Mouse (Mus musculus) megakaryocyte, embryonic 14.5 days (primary cell): ENCODE results near the gene Gm10645. TPM values are rescaled to one million over a fixed set of nuclear protein-coding genes. Genes with fewer than 3 reads are reported as not detected.

ENCODE experiments used
- H3K27me3 ChIP-seq: replicated peaks from 2 replicates; pipeline ENCODE3; 2012; ENCODE audit warnings: inconsistent platforms
- H3K36me3 ChIP-seq: replicated peaks from 2 replicates; pipeline ENCODE3; 2012; ENCODE audit warnings: low read length, inconsistent platforms, mixed read lengths
- H3K4me1 ChIP-seq: 2 replicates; pipeline ENCODE4 v1.6.1; 2012; ENCODE audit warnings: inconsistent platforms
- H3K4me3 ChIP-seq: replicated peaks from 2 replicates; pipeline ENCODE3; 2012; ENCODE audit warnings: moderate library complexity, mild to moderate bottlenecking, inconsistent platforms
- H3K9me3 ChIP-seq: 2 replicates; pipeline ENCODE4 v1.6.1; 2012; ENCODE audit warnings: inconsistent platforms
- FLI1 ChIP-seq: IDR thresholded peaks from 2 replicates; pipeline ENCODE4 v1.6.1; 2012; ENCODE audit warnings: low read length, inconsistent platforms, mixed read lengths
- GATA1 ChIP-seq: IDR thresholded peaks from 3 replicates; pipeline ENCODE4 v1.6.1; 2012; ENCODE audit warnings: mixed read lengths, low read length, inconsistent platforms, borderline replicate concordance
- polyA plus RNA-seq: library from polyadenylated mRNA; stranded (reverse); fragments of >175 nt; gene quantifications from 2 replicates; pipeline ENCODE4 v1.2.3, GENCODE M21; 2012; ENCODE audit warnings: low replicate concordance; ENCODE audit not compliant: insufficient read depth

The Gm10645 gene
- not detected in 2 replicates for polyA plus RNA-seq

DNA sequence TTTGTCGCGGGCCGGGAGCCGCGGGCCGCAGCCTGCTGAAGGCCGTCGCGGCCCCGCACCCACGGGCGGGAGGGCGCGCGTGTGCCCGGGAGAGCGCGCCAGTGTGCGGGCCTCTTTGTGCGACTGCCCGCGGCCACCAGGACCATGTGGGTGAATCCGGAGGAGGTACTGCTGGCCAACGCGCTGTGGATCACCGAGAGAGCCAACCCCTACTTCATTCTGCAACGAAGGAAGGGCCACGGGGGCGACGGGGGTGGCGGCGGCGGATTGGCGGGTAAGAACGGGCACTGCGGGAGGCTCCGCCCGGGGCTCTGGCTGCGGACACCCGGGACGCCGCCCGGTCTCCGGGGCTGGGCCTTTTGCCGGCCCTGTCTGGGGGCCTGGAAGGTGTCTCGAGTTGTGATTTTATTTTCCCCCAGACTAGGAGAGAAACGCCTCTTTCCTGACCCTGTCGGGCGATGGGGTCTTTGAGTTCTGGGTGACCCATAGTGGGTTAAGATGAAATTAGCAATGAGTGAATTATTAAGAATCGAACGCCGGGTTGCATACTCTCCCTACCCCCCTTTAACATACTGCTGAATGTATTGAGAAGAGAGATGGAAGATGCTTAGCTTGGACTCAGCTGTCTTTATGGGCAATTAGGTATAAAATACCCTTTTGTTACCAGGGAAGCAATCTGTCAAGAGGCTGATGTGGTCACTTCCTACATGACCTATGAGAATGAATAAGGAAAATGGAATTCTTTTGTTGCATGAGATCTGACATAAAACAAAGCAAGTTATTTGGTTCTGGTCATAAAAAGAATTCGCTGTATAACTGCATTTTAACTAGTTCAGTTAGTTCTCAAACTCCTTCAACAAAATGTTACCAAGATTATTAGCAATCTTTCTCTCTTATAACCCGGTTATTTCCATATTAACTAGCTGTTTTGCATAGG, at the start of gene Gm10645:
Gene Gm10645, minus strand, starts transcription at position 240 of the 937 bp plus-strand sequence.
- Histone ChIP-seq H3K27me3 (peaks cover 56% of the 10 kb centered on the region), H3K36me3 (no peaks in the 10 kb centered on the region), H3K4me3 (peak within 1 kb of the TSS; percentile 91), H3K9me3 (no peaks in the 10 kb centered on the region), H3K4me1 (peaks cover 15% of the 10 kb centered on the region)
- TF ChIP-seq FLI1: no peak
- TF ChIP-seq GATA1: no peak

GRCm38 (mm10) chr8:83215065-83215464, 49.1 kb upstream of the Gm10645 start:
- no peaks in the 10 kb centered on the region for H3K36me3 ChIP-seq
- no peak for TF ChIP-seq FLI1
- no peak for TF ChIP-seq GATA1
- H3K27me3 ChIP-seq: peaks cover 10% of the 10 kb centered on the region
- H3K4me3 ChIP-seq: no peak overlapping the region
- no peaks in the 10 kb centered on the region for H3K9me3 ChIP-seq
- peaks cover 3% of the 10 kb centered on the region; the same call in 1 of the 2 replicates for H3K4me1 ChIP-seq

- no peak for TF ChIP-seq GATA1
- Histone ChIP-seq H3K9me3 (no peaks in the 10 kb centered on the region), H3K27me3 (peaks cover 3% of the 10 kb centered on the region), H3K4me1 (peaks cover 3% of the 10 kb centered on the region; the same call in 1 of the 2 replicates), H3K36me3 (no peaks in the 10 kb centered on the region), H3K4me3 (no peak overlapping the region)
These were observed 44.7 kb upstream of the Gm10645 start for GRCm38 (mm10) chr8:83210676-83211075.

DNA sequence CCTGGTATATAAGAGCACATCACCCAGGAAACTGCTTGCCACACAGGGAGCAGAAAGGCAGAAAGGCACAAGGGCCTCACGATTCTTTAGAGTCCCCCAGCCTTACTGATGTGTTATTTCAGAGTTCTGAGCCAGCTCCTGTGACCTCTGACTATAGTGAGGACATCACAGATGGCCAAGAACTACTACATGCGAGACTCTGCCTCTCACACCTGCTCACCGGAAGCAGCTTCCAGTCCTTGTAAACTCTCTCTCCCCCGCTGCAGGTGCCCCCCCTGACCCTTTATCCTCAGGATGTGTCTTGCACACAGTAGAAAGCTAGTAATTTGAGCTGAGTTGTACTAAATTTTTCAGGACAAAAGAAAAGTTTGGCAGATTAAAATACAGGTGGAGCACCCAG, 43.6 kb upstream of the Gm10645 start:
- Histone ChIP-seq H3K4me3 (no peak overlapping the region), H3K27me3 (peaks cover 3% of the 10 kb centered on the region), H3K9me3 (no peaks in the 10 kb centered on the region), H3K36me3 (no peaks in the 10 kb centered on the region), H3K4me1 (no peaks in the 10 kb centered on the region)
- TF ChIP-seq GATA1: no peak
- no peak for TF ChIP-seq FLI1

GRCm38 (mm10) chr8:83205907-83206306, 39.9 kb upstream of the Gm10645 start:
- H3K36me3 ChIP-seq: no peaks in the 10 kb centered on the region
- H3K4me1 ChIP-seq: no peaks in the 10 kb centered on the region
- no peak overlapping the region for H3K4me3 ChIP-seq
- H3K9me3 ChIP-seq: no peaks in the 10 kb centered on the region
- peaks cover 7% of the 10 kb centered on the region for H3K27me3 ChIP-seq
- no peak for TF ChIP-seq GATA1

DNA sequence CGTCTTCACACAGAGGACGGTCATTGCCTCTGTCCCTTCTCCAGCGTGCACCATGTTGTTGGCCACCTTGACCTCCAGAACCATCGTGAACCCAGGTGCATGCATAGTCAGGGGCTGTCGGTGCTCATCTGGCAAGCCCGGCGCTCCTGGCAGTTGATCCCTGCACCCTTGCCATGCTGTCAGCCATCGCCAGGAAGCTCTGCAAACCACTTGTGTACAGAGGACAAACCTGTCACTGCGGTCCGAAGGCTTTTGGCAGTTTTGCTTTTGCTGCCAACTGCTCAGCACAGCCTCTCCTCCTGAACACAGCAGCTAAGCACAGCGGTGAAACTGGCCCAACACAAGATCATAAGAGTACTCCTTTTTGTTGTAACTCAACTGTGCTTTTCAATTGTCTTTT, 37.0 kb upstream of the Gm10645 start:
- Histone ChIP-seq H3K4me3 (peak overlapping the region; percentile 44), H3K27me3 (peaks cover 5% of the 10 kb centered on the region), H3K36me3 (no peaks in the 10 kb centered on the region), H3K9me3 (no peaks in the 10 kb centered on the region), H3K4me1 (no peaks in the 10 kb centered on the region)
- no peak for TF ChIP-seq GATA1
- TF ChIP-seq FLI1: no peak

DNA sequence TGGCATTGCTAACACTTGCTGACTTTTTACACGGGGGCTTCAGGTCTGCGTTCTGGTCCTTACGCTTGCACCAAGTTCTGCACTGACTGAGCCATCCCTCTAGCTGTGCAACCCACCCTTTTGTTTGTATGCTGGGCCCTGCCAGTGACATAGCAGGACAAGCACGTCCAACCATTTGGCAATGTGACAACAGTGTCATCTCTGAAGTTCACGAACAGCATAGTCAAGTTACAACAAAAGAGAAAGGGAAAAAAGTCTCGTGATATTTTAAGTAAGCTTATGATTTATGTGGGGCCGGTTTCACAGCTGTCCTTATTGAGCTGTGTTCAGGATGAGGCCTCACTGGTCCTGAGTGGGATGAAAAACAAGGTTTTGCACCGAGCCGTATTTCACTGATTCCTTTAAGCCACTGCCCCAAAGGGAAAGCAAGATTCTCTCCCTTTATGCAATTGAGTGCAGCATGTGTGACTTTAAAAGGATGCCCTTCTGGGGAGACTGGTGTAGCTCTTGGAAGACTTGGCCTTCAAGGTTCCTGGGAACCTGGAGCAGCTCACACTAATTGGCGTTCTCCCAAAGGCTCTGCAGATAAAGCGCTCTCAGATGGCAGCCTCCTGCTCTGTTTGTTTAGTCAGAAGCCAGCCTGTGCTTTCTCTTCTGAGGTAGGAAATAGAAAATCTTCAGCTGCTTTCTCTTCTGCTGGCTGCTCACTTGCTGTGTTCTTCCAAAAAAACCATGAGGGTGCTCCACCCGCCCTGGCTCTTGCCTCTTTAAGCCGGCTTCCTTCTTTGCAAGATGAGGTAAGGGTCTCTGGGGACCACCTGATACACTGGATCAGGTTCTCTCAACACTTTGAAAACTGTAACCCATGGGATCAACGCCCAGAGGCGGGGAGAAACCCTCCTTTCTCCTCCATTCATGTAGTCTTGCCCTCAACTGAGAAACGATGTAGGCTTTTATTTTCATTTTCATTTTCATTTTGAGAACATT, 34.5 kb upstream of the Gm10645 start:
- H3K4me1 ChIP-seq: no peaks in the 10 kb centered on the region
- H3K4me3 ChIP-seq: no peak overlapping the region
- TF ChIP-seq FLI1 (no peak), GATA1 (no peak)
- peaks cover 7% of the 10 kb centered on the region for H3K27me3 ChIP-seq
- H3K9me3 ChIP-seq: no peaks in the 10 kb centered on the region
- H3K36me3 ChIP-seq: no peaks in the 10 kb centered on the region

DNA sequence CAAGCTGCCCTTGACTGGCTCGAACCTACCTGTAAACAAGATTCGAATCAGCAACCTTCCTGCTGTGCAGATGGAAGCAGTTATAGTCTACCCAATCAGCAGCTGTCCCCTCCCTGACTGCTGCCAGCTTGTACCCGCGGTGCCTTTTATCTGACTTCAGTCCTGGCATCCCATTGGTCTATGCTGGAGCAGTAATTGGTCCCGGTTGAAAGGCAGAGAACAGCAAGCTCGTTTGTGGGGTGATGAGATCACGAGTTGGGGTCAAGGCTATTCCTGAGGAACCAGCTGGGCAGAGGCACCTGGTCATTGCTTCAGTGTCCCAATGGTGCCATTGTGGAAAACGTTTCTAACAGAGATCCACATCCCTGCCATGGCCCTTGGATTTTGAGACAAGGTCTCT, 33.7 kb upstream of the Gm10645 start:
- Histone ChIP-seq H3K4me1 (no peaks in the 10 kb centered on the region), H3K4me3 (no peak overlapping the region), H3K36me3 (no peaks in the 10 kb centered on the region), H3K27me3 (peaks cover 7% of the 10 kb centered on the region), H3K9me3 (no peaks in the 10 kb centered on the region)
- TF ChIP-seq FLI1 (no peak), GATA1 (no peak)

DNA sequence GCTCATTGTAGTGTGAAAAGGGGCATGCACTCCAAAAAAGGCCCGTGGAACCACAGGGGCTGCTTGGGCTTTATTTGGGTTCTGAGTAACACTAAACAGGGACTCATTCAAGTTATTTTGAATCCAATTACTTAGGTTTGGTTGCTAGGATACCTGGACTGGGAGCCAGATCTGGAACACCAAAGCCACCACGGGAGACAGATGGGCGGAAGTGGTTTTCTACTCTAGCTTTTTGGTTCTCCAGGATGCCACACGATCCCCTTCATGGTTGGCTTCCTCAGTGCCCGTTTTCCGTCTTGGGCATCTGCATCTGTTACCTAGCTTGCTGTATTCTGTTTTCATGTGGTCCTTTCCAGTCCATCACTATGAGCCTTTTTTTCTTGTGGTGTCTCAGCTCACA, 30.1 kb upstream of the Gm10645 start:
- no peaks in the 10 kb centered on the region for H3K9me3 ChIP-seq
- TF ChIP-seq FLI1: no peak
- no peak for TF ChIP-seq GATA1
- no peaks in the 10 kb centered on the region for H3K36me3 ChIP-seq
- H3K4me1 ChIP-seq: no peaks in the 10 kb centered on the region
- H3K4me3 ChIP-seq: no peak overlapping the region
- peaks cover 12% of the 10 kb centered on the region for H3K27me3 ChIP-seq

- Histone ChIP-seq H3K9me3 (no peaks in the 10 kb centered on the region), H3K4me3 (no peak overlapping the region), H3K4me1 (no peaks in the 10 kb centered on the region), H3K27me3 (peaks cover 13% of the 10 kb centered on the region), H3K36me3 (no peaks in the 10 kb centered on the region)
- TF ChIP-seq FLI1 (no peak), GATA1 (no peak)
These were observed 23.6 kb upstream of the Gm10645 start for GRCm38 (mm10) chr8:83189538-83190095.
